Mouse (Mus musculus) lung, adult 2 months (tissue): ENCODE measurements around the gene Mmp11. TPM values are rescaled to one million over a fixed set of nuclear protein-coding genes. Genes with fewer than 3 reads are reported as not detected.

Source experiments
- DNase-seq: peaks from one replicate; pipeline ENCODE4 v3.0.0; 2022
- H3K4me1 ChIP-seq: fragments of 200-500 bp; 2 replicates; pipeline ENCODE4 v1.6.1; 2011; ENCODE audit warnings: low read length; ENCODE audit not compliant: control insufficient read depth, insufficient read depth
- H3K4me3 ChIP-seq: fragments of 200-500 bp; replicated peaks from 2 replicates; pipeline ENCODE3; 2011; ENCODE audit warnings: low read depth, mild to moderate bottlenecking, control low read depth, low read length; ENCODE audit errors: extremely low read depth
- CTCF ChIP-seq: fragments of 200-500 bp; IDR thresholded peaks from 2 replicates; pipeline ENCODE4 v1.5.1; 2011; ENCODE audit warnings: mild to moderate bottlenecking, low read length, control low read depth; ENCODE audit not compliant: insufficient read depth
- POLR2A ChIP-seq: fragments of 200-500 bp; IDR thresholded peaks from 2 replicates; pipeline ENCODE4 v1.6.1; 2011; ENCODE audit warnings: low read depth, mild to moderate bottlenecking, control low read depth, low read length, borderline replicate concordance; ENCODE audit errors: extremely low read depth
- WGBS: fragments of 180-500 bp; shearing (Covaris S2); methylation state at CpG from one replicate; pipeline ENCODE4 v1.1.7; 2018; 5-methylcytosine and 5-hydroxymethylcytosine counted together
- polyA plus RNA-seq: library from polyadenylated mRNA; depleted of rRNA; stranded (reverse); fragments of >200 nt; gene quantifications from 2 replicates; pipeline ENCODE4 v1.2.3, GENCODE M21; 2012

The Mmp11 gene
- polyA plus RNA-seq, 1 experiment = 89.2 TPM

- TF ChIP-seq POLR2A = no peak
- TF ChIP-seq CTCF = no peak
- 92% methylated on average over 4 of the region's 4 CpGs for WGBS
- Histone ChIP-seq H3K4me1 (no peaks in the 10 kb centered on the region), H3K4me3 (no peak overlapping the region)
- DNase-seq = no peak
These were observed 29.4 kb downstream of the Mmp11 start for GRCm38 (mm10) chr10:75906882-75907281.

DNA sequence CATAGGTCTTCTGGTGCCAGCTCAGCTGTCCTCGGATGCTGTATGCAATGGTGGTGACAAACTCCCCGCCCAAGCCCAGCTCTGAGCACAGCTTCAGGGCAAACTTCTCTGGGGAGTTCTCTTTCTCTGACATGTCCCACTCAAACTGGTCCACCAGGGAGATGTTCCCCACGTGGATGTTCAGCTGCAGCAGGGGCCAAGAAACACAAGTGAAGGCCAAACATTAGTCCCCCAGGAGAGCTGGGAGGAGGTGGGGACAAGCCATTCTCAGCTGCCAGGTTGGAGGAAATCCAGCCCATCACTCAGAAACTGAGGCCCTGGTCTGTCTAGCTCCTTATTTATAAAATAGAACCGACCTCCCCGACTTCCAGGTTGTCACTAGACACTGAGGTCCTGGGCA, 31.9 kb downstream of the Mmp11 start:
- no peak overlapping the region for H3K4me3 ChIP-seq
- TF ChIP-seq POLR2A = no peak
- WGBS = 78% methylated on average over 5 of the region's 5 CpGs
- no peak for DNase-seq
- H3K4me1 ChIP-seq = no peaks in the 10 kb centered on the region

DNA sequence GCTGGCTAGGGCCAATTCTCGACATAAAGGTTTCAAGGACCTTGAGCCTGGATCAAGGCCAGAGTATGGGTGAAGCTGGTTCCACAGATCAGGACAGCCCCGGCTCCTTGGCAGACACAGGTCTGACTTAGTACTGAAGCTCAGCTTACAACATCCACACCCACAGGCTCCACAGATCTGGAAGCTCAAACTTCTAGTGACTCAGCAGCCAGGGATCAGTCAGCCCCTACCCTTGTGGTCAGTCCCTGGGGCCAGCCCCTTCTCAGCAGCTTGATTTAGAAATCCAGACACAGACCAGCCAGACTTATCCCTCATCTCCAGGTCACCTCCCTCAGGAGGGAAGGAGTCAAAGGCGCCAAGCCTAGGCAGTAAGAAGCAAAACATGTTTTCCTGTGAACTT, 37.5 kb downstream of the Mmp11 start:
- H3K4me3 ChIP-seq = no peak overlapping the region
- no peak for TF ChIP-seq CTCF
- TF ChIP-seq POLR2A = no peak
- no peak for DNase-seq
- 0 out of 2 replicates have a peak, but pooled peaks cover 3% of the 10 kb centered on the region for H3K4me1 ChIP-seq
- WGBS = 32% methylated on average over 3 of the region's 3 CpGs

DNA sequence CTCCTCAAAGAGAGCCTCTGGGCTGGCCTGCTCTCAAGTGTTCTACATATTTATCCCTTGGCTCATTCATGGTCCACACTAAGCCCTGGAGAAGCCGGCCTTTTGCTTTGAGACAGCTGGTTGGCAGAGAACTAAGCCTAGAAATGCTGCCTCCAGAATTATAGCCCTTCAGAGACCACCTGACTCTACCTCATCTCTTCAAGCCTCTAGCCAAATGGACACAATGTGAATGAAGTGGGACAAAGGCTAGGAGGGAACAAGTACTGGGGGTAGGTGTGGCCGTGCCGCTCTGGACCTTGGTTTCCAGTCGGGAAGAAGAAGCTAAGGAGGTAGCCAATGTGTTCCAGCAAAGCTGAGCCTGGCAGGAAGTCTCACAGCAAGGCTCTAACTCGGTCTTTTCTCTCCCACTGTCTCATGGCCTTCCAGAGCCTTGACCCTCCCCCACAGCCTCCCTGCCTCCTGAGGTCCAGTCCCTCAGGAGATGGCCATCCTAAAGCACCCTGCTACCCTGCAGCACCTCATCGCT, 38.2 kb downstream of the Mmp11 start:
- Histone ChIP-seq H3K4me3 (no peak overlapping the region), H3K4me1 (0 out of 2 replicates have a peak, but pooled peaks cover 3% of the 10 kb centered on the region)
- 54% methylated on average over 6 of the region's 6 CpGs for WGBS
- no peak for TF ChIP-seq POLR2A
- no peak for TF ChIP-seq CTCF
- no peak for DNase-seq

GRCm38 (mm10) chr10:75897373-75897772, 38.9 kb downstream of the Mmp11 start:
- DNase-seq = peak; percentile 80
- TF ChIP-seq CTCF = peak; percentile 87
- TF ChIP-seq POLR2A = no peak
- WGBS = 31% methylated on average over 6 of the region's 6 CpGs
- H3K4me3 ChIP-seq = no peak overlapping the region
- H3K4me1 ChIP-seq = 0 out of 2 replicates have a peak, but pooled peaks cover 3% of the 10 kb centered on the region

DNA sequence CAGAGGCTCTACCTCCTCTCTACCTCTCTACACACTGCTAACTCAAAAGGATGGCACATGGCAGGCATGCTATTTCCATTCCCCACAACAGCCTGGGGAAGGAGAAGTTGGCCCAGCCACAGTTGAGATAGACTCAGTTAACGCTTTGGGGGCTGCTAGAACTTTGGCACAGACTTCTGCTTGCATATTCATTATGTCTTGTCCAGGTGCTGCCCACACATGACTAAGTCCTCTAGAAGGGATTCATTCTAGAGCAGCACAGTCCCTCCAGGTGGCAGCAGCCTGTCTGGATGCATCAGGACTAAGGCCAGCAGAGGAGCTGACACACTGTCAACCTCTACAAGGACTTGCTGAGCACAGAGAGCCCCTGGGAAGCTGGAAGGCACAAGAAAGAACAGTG, 40.1 kb downstream of the Mmp11 start:
- Histone ChIP-seq H3K4me3 (no peak overlapping the region), H3K4me1 (0 out of 2 replicates have a peak, but pooled peaks cover 3% of the 10 kb centered on the region)
- TF ChIP-seq CTCF (no peak), POLR2A (no peak)
- DNase-seq = no peak
- WGBS = 94% methylated on average over 1 of the region's 1 CpGs

- 0 out of 2 replicates have a peak, but pooled peaks cover 3% of the 10 kb centered on the region for H3K4me1 ChIP-seq
- no peak for TF ChIP-seq POLR2A
- no peak for TF ChIP-seq CTCF
- 93% methylated on average over 5 of the region's 5 CpGs for WGBS
- no peak for DNase-seq
- no peak overlapping the region for H3K4me3 ChIP-seq
These were observed 40.6 kb downstream of the Mmp11 start for GRCm38 (mm10) chr10:75895730-75896129.

DNA sequence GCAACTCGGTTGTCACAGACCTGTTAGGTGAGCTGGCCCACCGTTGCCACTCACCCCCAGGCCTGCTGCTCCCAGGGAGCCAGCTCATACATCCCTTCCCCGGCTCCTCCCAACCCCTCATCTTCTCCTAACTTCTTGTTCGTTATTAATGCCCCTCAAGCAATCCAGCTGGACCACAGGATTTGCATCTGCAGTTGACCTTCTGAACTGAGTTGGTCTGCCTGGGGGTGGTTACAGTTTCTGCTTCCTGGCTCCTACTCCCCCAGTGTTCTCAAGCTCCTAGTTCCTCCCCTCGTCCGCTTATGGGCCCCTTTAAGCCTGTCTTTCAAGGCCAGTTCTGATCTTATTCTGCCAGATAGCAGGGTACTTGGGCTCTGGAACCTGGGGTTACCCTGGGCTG, 41.7 kb downstream of the Mmp11 start:
- DNase-seq = no peak
- TF ChIP-seq POLR2A (no peak), CTCF (no peak)
- 0 out of 2 replicates have a peak, but pooled peaks cover 3% of the 10 kb centered on the region for H3K4me1 ChIP-seq
- no peak overlapping the region for H3K4me3 ChIP-seq
- WGBS = 75% methylated on average over 6 of the region's 6 CpGs

GRCm38 (mm10) chr10:75893089-75893750, 43.1 kb downstream of the Mmp11 start, which contains the start of gene Derl3:
Gene Derl3 (plus strand): TSS chr10:75893413.
- DNase-seq = peak; percentile 90
- Histone ChIP-seq H3K4me3 (peak within 1 kb of the TSS; percentile 38), H3K4me1 (0 out of 2 replicates have a peak, but pooled peaks cover 2% of the 10 kb centered on the region)
- TF ChIP-seq POLR2A = no peak
- no peak for TF ChIP-seq CTCF
- WGBS = 3% methylated on average over 51 of the region's 51 CpGs
